Mouse (Mus musculus) midbrain, postnatal 0 days (tissue): ENCODE measurements around the gene Smim15. TPM values are rescaled to one million over a fixed set of nuclear protein-coding genes. Genes with fewer than 3 reads are reported as not detected.

Experiments
- ATAC-seq: fragments of 200-750 bp; cut with Nextera tagmentation; 2 replicates; pipeline ENCODE4 v1.8.0; 2017; ENCODE audit warnings: moderate number of reproducible peaks, mild to moderate bottlenecking, moderate TSS enrichment, moderate library complexity; ENCODE audit not compliant: low FRiP score
- DNase-seq: peaks from one replicate; pipeline ENCODE4 v3.0.0-alpha.2; 2015; ENCODE audit warnings: low spot score
- H3K27ac ChIP-seq: fragments of 300-500 bp; sonication (generic); 2 replicates; pipeline ENCODE4 v1.5.1; 2014; ENCODE audit warnings: low read depth, mild to moderate bottlenecking, low read length, mixed read lengths
- H3K27me3 ChIP-seq: fragments of 300-500 bp; sonication (generic); 2 replicates; pipeline ENCODE4 v1.6.1; 2014; ENCODE audit warnings: low read length, control low read depth, mixed read lengths; ENCODE audit not compliant: insufficient read depth
- H3K36me3 ChIP-seq: fragments of 300-500 bp; sonication (generic); 2 replicates; pipeline ENCODE4 v1.6.1; 2014; ENCODE audit warnings: low read length, control low read depth, mixed read lengths; ENCODE audit not compliant: insufficient read depth
- H3K4me1 ChIP-seq: fragments of 300-500 bp; sonication (generic); 2 replicates; pipeline ENCODE4 v1.6.1; 2014; ENCODE audit warnings: mild to moderate bottlenecking, control low read depth, antibody characterized with exemption, low read length, mixed read lengths; ENCODE audit not compliant: insufficient read depth
- H3K4me2 ChIP-seq: fragments of 300-500 bp; sonication (generic); 2 replicates; pipeline ENCODE4 v1.6.1; 2014; ENCODE audit warnings: low read depth, mild to moderate bottlenecking, low read length, mixed read lengths; ENCODE audit not compliant: poor library complexity, severe bottlenecking
- H3K4me3 ChIP-seq: fragments of 300-500 bp; sonication (generic); 2 replicates; pipeline ENCODE4 v1.5.1; 2014; ENCODE audit warnings: low read depth, mild to moderate bottlenecking, low read length, moderate library complexity
- H3K9ac ChIP-seq: fragments of 300-500 bp; sonication (generic); replicated peaks from 2 replicates; pipeline ENCODE4 v1.6.1; 2014; ENCODE audit warnings: mild to moderate bottlenecking, low read length, moderate library complexity, mixed read lengths; ENCODE audit not compliant: poor library complexity, severe bottlenecking
- H3K9me3 ChIP-seq: fragments of 300-500 bp; sonication (generic); 2 replicates; pipeline ENCODE4 v1.6.1; 2016; ENCODE audit warnings: low read length, control low read depth
- CTCF ChIP-seq: IDR thresholded peaks from 2 replicates; pipeline ENCODE4 v1.5.1; 2016; ENCODE audit warnings: antibody characterized with exemption, mild to moderate bottlenecking
- WGBS: fragments of 180-500 bp; shearing (Covaris S2); extraction: QIAGEN DNeasy Blood & Tissue Kit; methylation state at CpG from one replicate; pipeline ENCODE4 v1.1.7; 2014; 5-methylcytosine and 5-hydroxymethylcytosine counted together
- polyA plus RNA-seq: library from polyadenylated mRNA; unstranded; fragments of >200 nt; fragmentation: Nextera tagmentation; extraction: Ambion mirVana; gene quantifications from 2 replicates; pipeline ENCODE4 v1.2.1, GENCODE M21; 2015
- total RNA-seq: library from RNA; depleted of rRNA; stranded (reverse); fragments of >200 nt; gene quantifications from 2 replicates; pipeline ENCODE4 v1.2.3, GENCODE M21; 2014

The Smim15 gene
- total and polyA plus RNA-seq, 2 experiments from 2014 or later: 24.0 to 29.5 TPM

DNA sequence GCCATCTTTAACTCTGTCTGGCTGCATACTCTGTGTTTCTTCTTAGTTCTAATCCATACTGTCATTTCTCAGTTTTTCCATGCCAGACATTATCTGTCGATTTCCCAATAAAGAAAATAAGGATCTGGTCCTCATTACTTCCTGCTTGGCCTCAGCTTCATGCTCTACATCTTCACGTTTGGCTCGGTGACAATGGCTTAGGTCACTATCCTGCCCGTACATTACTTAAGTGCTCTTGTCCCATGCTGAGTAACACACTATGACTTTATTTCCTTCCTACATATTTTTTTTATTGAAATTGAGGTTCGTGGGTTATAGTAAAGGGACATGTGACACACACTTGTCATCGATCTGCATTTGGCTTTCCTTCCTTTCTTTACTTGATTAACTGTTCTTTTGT lies 29.1 kb upstream of the Smim15 start:
- WGBS: 87% methylated on average over 6 of the region's 6 CpGs

DNA sequence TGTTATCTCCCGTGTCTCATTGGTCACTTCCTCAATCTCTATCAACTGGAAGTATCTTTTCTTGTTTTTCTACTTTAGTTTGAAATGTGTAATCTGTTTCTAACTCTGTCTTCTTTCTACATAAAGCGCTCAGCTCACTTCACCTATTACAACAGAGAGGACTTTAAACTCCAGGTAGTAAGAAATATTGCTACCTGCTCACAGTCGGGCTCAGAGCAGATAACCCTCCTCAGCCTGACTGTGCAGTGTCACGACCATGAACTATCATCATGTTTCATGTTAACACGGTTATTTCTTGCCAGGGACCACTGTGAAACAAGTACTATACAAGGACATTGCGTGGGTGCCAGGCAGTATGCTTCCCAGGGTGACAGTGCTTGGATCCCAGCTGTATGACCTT lies 26.9 kb upstream of the Smim15 start:
- no peak for ATAC-seq
- H3K4me2 ChIP-seq: no peak overlapping the region
- H3K4me3 ChIP-seq: no peak overlapping the region
- no peaks in the 10 kb centered on the region for H3K36me3 ChIP-seq
- no peaks in the 10 kb centered on the region for H3K4me1 ChIP-seq
- no peak overlapping the region for H3K27ac ChIP-seq
- no peaks in the 10 kb centered on the region for H3K27me3 ChIP-seq
- WGBS: 85% methylated on average over 6 of the region's 6 CpGs
- no peaks in the 10 kb centered on the region for H3K9me3 ChIP-seq
- no peak for TF ChIP-seq CTCF
- DNase-seq: no peak
- no peak overlapping the region for H3K9ac ChIP-seq

More for the DNA sequence above, 29.1 kb upstream of the Smim15 start:
- Histone ChIP-seq H3K4me1 (no peaks in the 10 kb centered on the region), H3K4me3 (no peak overlapping the region), H3K9me3 (no peaks in the 10 kb centered on the region), H3K9ac (no peak overlapping the region), H3K4me2 (no peak overlapping the region), H3K27ac (no peak overlapping the region), H3K27me3 (no peaks in the 10 kb centered on the region), H3K36me3 (no peaks in the 10 kb centered on the region)
- TF ChIP-seq CTCF: no peak
- no peak for ATAC-seq
- DNase-seq: no peak

DNA sequence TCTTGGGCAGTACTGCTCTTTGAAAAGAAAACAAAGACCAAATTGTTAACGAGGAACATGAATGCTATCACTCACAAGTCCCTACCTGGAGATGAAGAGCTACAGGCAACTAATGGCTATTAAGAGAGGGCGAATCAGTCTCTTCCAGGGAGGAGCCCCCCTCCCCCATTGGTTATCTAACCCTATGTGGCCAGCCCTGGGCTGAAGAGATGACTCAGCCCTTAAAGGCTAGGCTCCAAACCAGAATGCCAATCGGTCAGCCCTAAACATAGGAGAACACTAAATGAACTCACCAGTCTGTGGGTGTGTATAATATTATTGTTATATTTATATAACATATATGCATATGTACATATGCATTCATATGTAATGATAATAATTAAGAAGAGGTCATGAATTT lies 18.4 kb upstream of the Smim15 start:
- WGBS: 64% methylated on average over 3 of the region's 3 CpGs

DNA sequence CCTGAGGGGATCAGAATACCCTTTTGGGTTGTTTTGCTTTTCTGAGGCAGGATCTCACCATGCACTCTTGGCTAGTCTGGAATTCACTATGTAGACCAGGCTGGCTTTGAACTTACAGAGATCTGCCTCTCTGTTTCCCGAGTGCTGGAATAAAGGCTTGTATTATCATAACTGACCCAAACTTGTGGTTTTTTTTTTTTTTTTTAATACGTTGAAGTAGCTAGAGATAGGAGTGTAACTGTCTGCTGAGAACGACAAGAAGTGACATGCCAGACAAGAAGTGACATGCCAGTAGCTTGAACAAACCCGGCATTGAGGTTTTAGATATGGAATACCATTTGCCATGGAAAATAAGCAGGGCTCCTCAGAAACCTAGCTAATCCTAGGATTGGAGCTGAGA lies 11.5 kb upstream of the Smim15 start:
- WGBS: 86% methylated on average over 4 of the region's 4 CpGs
- no peaks in the 10 kb centered on the region for H3K27me3 ChIP-seq
- H3K4me2 ChIP-seq: no peak overlapping the region
- H3K4me1 ChIP-seq: no peaks in the 10 kb centered on the region
- DNase-seq (no peak), ATAC-seq (no peak)
- no peak overlapping the region for H3K9ac ChIP-seq
- no peak overlapping the region for H3K4me3 ChIP-seq
- H3K27ac ChIP-seq: no peak overlapping the region
- H3K9me3 ChIP-seq: no peaks in the 10 kb centered on the region
- H3K36me3 ChIP-seq: no peaks in the 10 kb centered on the region
- no peak for TF ChIP-seq CTCF

More for the DNA sequence above, 18.4 kb upstream of the Smim15 start:
- Histone ChIP-seq H3K27ac (no peak overlapping the region), H3K9ac (no peak overlapping the region), H3K9me3 (no peaks in the 10 kb centered on the region), H3K4me1 (no peaks in the 10 kb centered on the region), H3K4me3 (no peak overlapping the region), H3K36me3 (no peaks in the 10 kb centered on the region), H3K27me3 (no peaks in the 10 kb centered on the region), H3K4me2 (no peak overlapping the region)
- no peak for ATAC-seq
- no peak for DNase-seq
- no peak for TF ChIP-seq CTCF

DNA sequence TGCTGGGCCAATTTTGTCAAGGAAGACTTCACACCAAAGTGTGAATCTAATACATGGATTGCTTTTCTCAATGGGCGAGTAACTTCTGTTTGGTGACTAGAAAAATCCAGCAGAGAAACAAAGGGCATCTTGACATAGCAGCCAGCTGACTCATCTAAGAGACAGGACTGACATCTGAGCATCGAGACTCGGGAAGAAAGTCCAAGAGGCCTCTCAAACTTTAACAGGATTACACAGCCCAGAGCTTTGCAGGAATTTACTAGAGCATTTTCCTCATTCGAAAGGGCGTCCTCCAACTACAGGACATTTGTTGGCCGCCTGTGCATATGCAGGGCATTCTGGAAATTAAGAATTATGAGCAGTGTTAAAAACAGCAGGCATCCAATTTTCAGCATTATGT lies 4.9 kb upstream of the Smim15 start:
- Histone ChIP-seq H3K4me2 (no peak overlapping the region), H3K36me3 (no peaks in the 10 kb centered on the region), H3K9ac (no peak overlapping the region), H3K9me3 (no peaks in the 10 kb centered on the region), H3K27ac (no peak overlapping the region), H3K4me3 (no peak overlapping the region), H3K4me1 (peaks cover 10% of the 10 kb centered on the region; the same call in 1 of the 2 replicates), H3K27me3 (no peaks in the 10 kb centered on the region)
- ATAC-seq (no peak), DNase-seq (no peak)
- WGBS: 36% methylated on average over 6 of the region's 6 CpGs
- TF ChIP-seq CTCF: no peak

DNA sequence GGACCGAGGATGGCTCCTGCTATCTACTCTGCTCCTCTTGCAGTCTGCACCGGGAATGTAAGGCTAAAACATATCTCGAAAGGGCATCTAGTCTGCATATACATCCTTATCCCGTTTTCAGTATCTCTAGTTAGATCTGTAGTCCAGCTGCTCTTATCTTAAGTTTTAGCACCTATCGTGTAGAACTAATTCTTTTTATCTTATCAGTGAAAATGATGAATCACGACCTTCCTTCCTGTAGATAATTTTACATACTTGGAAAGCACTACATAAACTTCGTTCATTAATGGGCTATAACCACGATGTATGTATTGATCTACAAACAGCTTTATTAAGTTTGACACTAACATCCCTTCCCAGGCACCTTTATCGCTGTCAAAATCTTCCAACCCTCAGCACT lies 4.3 kb upstream of the Smim15 start:
- Histone ChIP-seq H3K27ac (no peak overlapping the region), H3K4me1 (peaks cover 10% of the 10 kb centered on the region; the same call in 1 of the 2 replicates), H3K9me3 (no peaks in the 10 kb centered on the region), H3K27me3 (no peaks in the 10 kb centered on the region), H3K4me3 (no peak overlapping the region), H3K4me2 (no peak overlapping the region), H3K36me3 (no peaks in the 10 kb centered on the region), H3K9ac (no peak overlapping the region)
- no peak for DNase-seq
- ATAC-seq: no peak
- no peak for TF ChIP-seq CTCF
- 64% methylated on average over 9 of the region's 9 CpGs for WGBS
